Mouse (Mus musculus) heart, embryonic 14.5 days (tissue): ENCODE results near the gene Pecr. TPM values are rescaled to one million over a fixed set of nuclear protein-coding genes. Genes with fewer than 3 reads are reported as not detected.
A peak's percentile ranks its signal among the peaks of the same experiment; 100 is the strongest.
"Not testable (repeated sequence)": the region's sequence is repeated elsewhere in the genome, so short reads cannot be mapped to it uniquely, and the experiment has no call there.

ENCODE experiments used
- ATAC-seq: fragments of 200-750 bp; cut with Nextera tagmentation; 2 replicates; pipeline ENCODE4 v1.8.0; 2017; ENCODE audit warnings: low read depth, moderate TSS enrichment; ENCODE audit not compliant: insufficient number of reproducible peaks, insufficient read depth, low FRiP score
- H3K27ac ChIP-seq, 2 experiments: fragments of 200-500 bp in 1 of 2; fragments of 300-500 bp in 1 of 2; sonication (generic) in 1 of 2; replicated peaks in 1 of 2; 2 replicates each; pipeline ENCODE4 v1.5.1; 2012 to 2014; ENCODE audit warnings: low read depth in 2 of 2, low read length in 2 of 2, control low read depth in 1 of 2, mild to moderate bottlenecking in 1 of 2, mixed read lengths in 1 of 2; ENCODE audit not compliant: control insufficient read depth in 1 of 2, insufficient read depth in 1 of 2
- H3K27me3 ChIP-seq: fragments of 300-500 bp; sonication (generic); 2 replicates; pipeline ENCODE4 v1.6.1; 2014; ENCODE audit warnings: mild to moderate bottlenecking, low read length, control low read depth; ENCODE audit not compliant: control insufficient read depth, insufficient read depth
- H3K36me3 ChIP-seq: fragments of 300-500 bp; sonication (generic); 2 replicates; pipeline ENCODE4 v1.6.1; 2014; ENCODE audit warnings: mild to moderate bottlenecking, control low read depth, low read length, mixed read lengths; ENCODE audit not compliant: control insufficient read depth, insufficient read depth
- H3K4me1 ChIP-seq, 2 experiments: fragments of 200-500 bp in 1 of 2; fragments of 300-500 bp in 1 of 2; sonication (generic) in 1 of 2; 2 replicates each; pipeline ENCODE4 v1.6.1; 2012 to 2014; ENCODE audit warnings: low read length in 2 of 2, control low read depth in 1 of 2, mixed read lengths in 1 of 2; ENCODE audit not compliant: control insufficient read depth in 2 of 2, insufficient read depth in 2 of 2
- H3K4me2 ChIP-seq: fragments of 300-500 bp; sonication (generic); 2 replicates; pipeline ENCODE4 v1.6.1; 2014; ENCODE audit warnings: mild to moderate bottlenecking, low read length
- H3K4me3 ChIP-seq, 2 experiments: fragments of 200-500 bp in 1 of 2; fragments of 300-500 bp in 1 of 2; sonication (generic) in 1 of 2; 2 replicates each; pipeline ENCODE4 v1.5.1; 2012 to 2014; ENCODE audit warnings: low read length in 2 of 2, mild to moderate bottlenecking in 2 of 2, control low read depth in 1 of 2, low read depth in 1 of 2, moderate library complexity in 1 of 2; ENCODE audit not compliant: control insufficient read depth in 1 of 2, insufficient read depth in 1 of 2
- H3K9ac ChIP-seq: fragments of 300-500 bp; sonication (generic); 2 replicates; pipeline ENCODE4 v1.6.1; 2014; ENCODE audit warnings: mild to moderate bottlenecking, low read length
- H3K9me3 ChIP-seq: fragments of 300-500 bp; sonication (generic); 2 replicates; pipeline ENCODE4 v1.6.1; 2016; ENCODE audit warnings: low read length, control low read depth; ENCODE audit not compliant: control insufficient read depth
- WGBS: fragments of 180-500 bp; shearing (Covaris S2); extraction: QIAGEN DNeasy Blood & Tissue Kit; methylation state at CpG from one replicate; pipeline ENCODE4 v1.1.7; 2014; 5-methylcytosine and 5-hydroxymethylcytosine counted together
- polyA plus RNA-seq: library from polyadenylated mRNA; unstranded; fragments of >200 nt; fragmentation: Nextera tagmentation; extraction: Ambion mirVana; gene quantifications from 2 replicates; pipeline ENCODE4 v1.2.1, GENCODE M21; 2014

The Pecr gene
- polyA plus RNA-seq, 1 experiment from 2014 or later, result 23.8 TPM

GRCm38 (mm10) chr1:72255854-72256175 is 28.3 kb downstream of the Pecr start:
- Histone ChIP-seq H3K4me1 (peaks cover 3 to 18% of the 10 kb centered on the region in 2 experiments; a peak in 2 of 4 replicates), H3K27me3 (no peaks in the 10 kb centered on the region), H3K4me2 (peak overlapping the region; percentile 74), H3K4me3 (peak overlapping the region in 1 of 2 experiments; percentile 46; a peak in 1 of 4 replicates), H3K36me3 (peaks cover 9% of the 10 kb centered on the region), H3K9ac (peak overlapping the region; percentile 82), H3K9me3 (no peaks in the 10 kb centered on the region), H3K27ac (peak overlapping the region; percentile 91 to 93; a peak in 3 of 4 replicates)
- no peak for ATAC-seq
- WGBS, result 40% methylated on average over 11 of the region's 11 CpGs

- no peaks in the 10 kb centered on the region for H3K9me3 ChIP-seq
- H3K27ac ChIP-seq, result peak overlapping the region; percentile 91 to 93
- peaks cover 3 to 18% of the 10 kb centered on the region in 2 experiments; a peak in 2 of 4 replicates for H3K4me1 ChIP-seq
- H3K36me3 ChIP-seq, result peaks cover 6% of the 10 kb centered on the region
- no peaks in the 10 kb centered on the region for H3K27me3 ChIP-seq
- peak overlapping the region; percentile 82 for H3K9ac ChIP-seq
- peak overlapping the region; percentile 46 to 52; a peak in 3 of 4 replicates for H3K4me3 ChIP-seq
- 5% methylated on average over 15 of the region's 15 CpGs for WGBS
- peak; percentile 76 for ATAC-seq
- H3K4me2 ChIP-seq, result peak overlapping the region; percentile 74
Observed at GRCm38 (mm10) chr1:72255062-72255853, 28.9 kb downstream of the Pecr start.

GRCm38 (mm10) chr1:72254545-72255061 is 29.5 kb downstream of the Pecr start:
- Histone ChIP-seq H3K9ac (peak overlapping the region; percentile 82), H3K4me3 (peak overlapping the region; percentile 46 to 52), H3K36me3 (peaks cover under 1% of the 10 kb centered on the region; the same call in 1 of the 2 replicates), H3K27ac (peak overlapping the region; percentile 91 to 93), H3K4me1 (peaks cover 3 to 18% of the 10 kb centered on the region in 2 experiments; a peak in 2 of 4 replicates), H3K4me2 (peak overlapping the region; percentile 74), H3K27me3 (no peaks in the 10 kb centered on the region), H3K9me3 (no peaks in the 10 kb centered on the region)
- ATAC-seq, result peak; percentile 85
- WGBS, result under 1% methylated on average over 35 of the region's 35 CpGs

DNA sequence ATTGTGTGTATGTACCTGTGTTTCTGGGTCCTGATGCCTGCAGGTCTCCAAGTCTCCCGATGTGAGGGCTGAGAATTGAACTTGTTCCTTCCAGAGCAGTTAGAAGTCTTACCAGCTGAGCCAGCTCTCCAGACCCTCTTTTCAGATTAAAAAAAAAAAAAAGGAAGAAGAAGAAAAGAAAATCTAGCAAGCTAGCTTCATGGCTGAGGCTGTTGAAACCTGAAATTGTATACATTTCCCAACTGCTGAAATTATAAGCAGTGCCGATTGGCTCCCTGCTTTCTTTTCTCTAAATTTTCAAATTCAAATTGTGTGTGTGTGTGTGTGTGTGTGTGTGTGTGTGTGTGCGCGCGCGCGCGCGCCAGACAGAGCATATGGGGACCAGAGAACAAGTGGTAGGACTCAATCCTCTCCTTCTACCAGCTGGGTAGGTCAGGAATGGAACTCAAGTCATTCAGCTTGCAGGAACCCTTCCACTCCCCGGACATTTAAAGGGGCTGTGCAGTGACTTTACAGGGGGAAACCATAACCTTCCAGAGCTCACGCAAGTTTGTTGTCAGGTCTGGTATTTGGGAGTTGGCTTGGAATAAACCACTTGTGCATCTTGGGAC is 30.1 kb downstream of the Pecr start:
- Histone ChIP-seq H3K9me3 (no peaks in the 10 kb centered on the region), H3K27me3 (no peaks in the 10 kb centered on the region), H3K36me3 (no peaks in the 10 kb centered on the region), H3K4me3 (peak overlapping the region; percentile 18 to 46; a peak in 3 of 4 replicates), H3K27ac (peak overlapping the region in 1 of 2 experiments; percentile 91; a peak in 2 of 4 replicates), H3K4me2 (peak overlapping the region; percentile 74), H3K4me1 (peaks cover 3 to 18% of the 10 kb centered on the region in 2 experiments; a peak in 2 of 4 replicates), H3K9ac (peak overlapping the region; percentile 82)
- ATAC-seq, result no peak
- WGBS, result 30% methylated on average over 11 of the region's 11 CpGs

DNA sequence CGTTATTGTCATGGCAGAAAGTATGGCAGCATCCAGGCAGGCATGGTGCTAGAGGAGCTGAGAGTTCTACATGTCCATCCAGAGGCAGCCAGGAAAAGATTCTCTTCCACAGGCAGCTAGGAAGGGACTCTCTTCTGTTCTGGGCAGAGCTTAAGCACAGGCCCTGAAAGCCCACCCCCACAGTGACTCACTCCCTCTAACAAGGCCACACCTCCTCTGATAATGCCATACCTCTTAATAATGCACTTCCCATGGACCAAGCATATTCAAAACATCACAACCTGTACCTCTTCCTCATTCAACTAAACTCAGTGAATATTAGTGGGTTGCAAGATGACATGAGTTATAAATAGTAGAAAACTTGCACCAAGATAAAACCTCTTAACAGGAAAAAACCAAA is 32.3 kb downstream of the Pecr start:
- Histone ChIP-seq H3K9ac (no peak overlapping the region), H3K27ac (no peak overlapping the region), H3K4me3 (no peak overlapping the region), H3K27me3 (no peaks in the 10 kb centered on the region), H3K4me1 (peaks cover 3 to 14% of the 10 kb centered on the region in 2 experiments; a peak in 2 of 4 replicates), H3K36me3 (no peaks in the 10 kb centered on the region), H3K4me2 (no peak overlapping the region), H3K9me3 (no peaks in the 10 kb centered on the region)
- no peak for ATAC-seq
- WGBS, result 71% methylated on average over 1 of the region's 1 CpGs

DNA sequence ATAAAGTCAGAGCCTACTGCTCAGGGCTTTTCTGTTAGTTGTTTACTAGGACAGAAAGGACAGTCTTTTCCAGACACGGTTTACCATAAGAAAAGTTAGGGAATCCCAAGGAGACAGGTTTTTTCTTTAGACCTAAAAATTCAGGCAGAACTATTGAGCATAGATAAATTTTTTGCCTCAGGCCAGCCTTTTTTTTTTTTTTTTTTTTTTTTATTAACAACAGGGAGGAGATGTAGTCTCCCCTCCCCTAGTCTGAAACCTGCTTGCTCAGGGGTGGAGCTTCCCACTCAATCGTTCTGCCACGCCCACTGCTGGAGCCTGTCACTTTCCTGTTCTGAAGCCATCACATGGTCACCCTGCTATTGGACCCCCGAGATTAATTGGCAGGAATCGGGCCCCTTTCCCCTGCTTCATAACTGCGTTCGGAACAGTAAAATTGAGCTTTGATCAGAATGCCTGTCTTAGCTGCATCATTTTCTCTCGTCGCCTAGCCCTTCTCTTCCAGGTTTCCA is 35.8 kb downstream of the Pecr start:
- 42% methylated on average over 9 of the region's 9 CpGs for WGBS
- not testable (repeated sequence) for H3K27me3 ChIP-seq, H3K9me3 ChIP-seq, H3K4me3 ChIP-seq, H3K4me1 ChIP-seq, ATAC-seq, H3K9ac ChIP-seq, H3K4me2 ChIP-seq, H3K36me3 ChIP-seq, H3K27ac ChIP-seq

DNA sequence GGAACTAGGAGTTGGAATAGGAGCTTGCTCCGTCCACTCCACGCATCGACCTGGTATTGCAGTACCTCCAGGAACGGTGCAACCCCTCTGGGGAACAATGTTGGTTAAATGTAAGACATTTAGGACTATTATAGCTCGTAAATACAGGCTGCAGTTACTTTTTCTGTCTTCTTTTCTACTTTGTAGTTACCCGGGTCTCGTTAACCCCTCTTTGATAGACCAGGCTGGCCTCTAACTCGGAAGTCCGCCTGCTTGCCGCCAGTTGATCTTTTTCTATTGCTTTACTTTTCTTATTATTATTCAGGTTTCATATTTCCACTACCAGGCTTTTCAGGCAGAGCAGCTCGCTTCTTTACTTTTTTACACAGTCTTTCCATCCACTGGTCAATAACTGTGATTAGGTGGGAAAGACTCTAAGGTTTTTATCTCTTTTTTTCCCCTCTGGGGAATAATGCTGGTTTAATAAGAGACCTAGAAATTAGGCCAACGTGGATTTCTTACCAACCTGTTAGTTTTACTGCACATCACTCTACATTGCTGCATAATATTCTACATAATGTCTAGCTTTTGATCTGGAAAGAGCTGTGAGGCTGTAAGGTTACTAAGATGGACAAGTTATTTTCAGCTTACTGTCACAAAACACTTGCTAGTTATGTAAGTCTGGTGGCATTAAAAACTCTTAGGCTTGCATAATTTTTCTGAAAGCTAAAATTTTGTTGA is 39.6 kb downstream of the Pecr start:
- peak overlapping the region; percentile 93 to 97 for H3K27ac ChIP-seq
- H3K4me3 ChIP-seq, result peak overlapping the region in 1 of 2 experiments; percentile 36; a peak in 3 of 4 replicates
- H3K27me3 ChIP-seq, result no peaks in the 10 kb centered on the region
- H3K4me2 ChIP-seq, result peak overlapping the region; percentile 67
- no peaks in the 10 kb centered on the region for H3K4me1 ChIP-seq
- peak overlapping the region; percentile 85 for H3K9ac ChIP-seq
- H3K36me3 ChIP-seq, result no peaks in the 10 kb centered on the region
- no peaks in the 10 kb centered on the region for H3K9me3 ChIP-seq
- WGBS, result under 1% methylated on average over 12 of the region's 12 CpGs
- ATAC-seq, result peak; percentile 66
